Mouse (Mus musculus) left cerebral cortex, postnatal 25 days (tissue): Measurements from ENCODE around the gene Rhbdl3. TPM values are rescaled to one million over a fixed set of nuclear protein-coding genes. Genes with fewer than 3 reads are reported as not detected.
"Not testable (repeated sequence)": the region's sequence is repeated elsewhere in the genome, so short reads cannot be mapped to it uniquely, and the experiment has no call there.

ENCODE experiments used
- DNase-seq, 2 experiments: peaks; one replicate each; pipeline ENCODE4 v3.0.0; 2022; ENCODE audit warnings: low spot score in 2 of 2, mixed read lengths in 1 of 2
- intact Hi-C: fragments of 180-260 bp; cut with DNase I; formaldehyde crosslinking; loops from one replicate; pipeline ENCODE4 v1.15.1; 2025
- total RNA-seq, 2 experiments: library from RNA; stranded (reverse); gene quantifications; 2 replicates each; pipeline ENCODE4 v1.2.3; 2021

The Rhbdl3 gene
- total RNA-seq, 2 experiments from 2014 or later: 28.5 to 29.7 TPM

DNA sequence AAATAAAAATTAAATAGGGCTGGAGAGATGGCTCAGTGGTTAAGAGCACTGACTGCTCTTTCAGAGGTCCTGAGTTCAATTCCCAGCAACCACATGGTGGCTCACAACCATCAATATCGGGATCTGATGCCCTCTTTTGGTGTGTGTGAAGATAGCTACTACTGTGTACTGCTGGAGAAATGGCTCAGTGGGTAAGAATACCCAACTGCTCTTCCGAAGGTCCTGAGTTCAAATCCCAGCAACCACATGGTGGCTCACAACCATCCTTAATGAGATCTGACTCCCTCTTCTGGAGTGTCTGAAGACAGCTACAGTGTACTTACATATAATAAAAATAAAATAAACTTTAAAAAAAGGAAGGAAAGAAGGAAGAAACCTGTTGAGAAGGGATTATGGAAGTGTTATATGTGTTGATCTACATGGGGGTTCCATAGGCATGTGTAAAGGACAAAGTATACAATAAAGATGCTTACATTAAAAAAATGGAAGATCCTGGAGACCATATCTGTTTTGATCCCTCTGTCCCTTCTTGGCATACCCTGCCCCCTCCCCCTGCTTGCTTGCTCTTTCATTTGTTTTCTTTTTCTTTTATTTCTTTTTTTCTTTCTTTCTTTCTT is 77.8 kb downstream of the Rhbdl3 start:
- intact Hi-C loops, DNase-seq: not testable (repeated sequence)

GRCm38 (mm10) chr11:80379184-80379583 is 78.5 kb downstream of the Rhbdl3 start:
- DNase-seq, intact Hi-C loops: not testable (repeated sequence)

- DNase-seq: no peak
- intact Hi-C loops: no loop called here
These were observed 81.9 kb downstream of the Rhbdl3 start for GRCm38 (mm10) chr11:80382626-80383018.

DNA sequence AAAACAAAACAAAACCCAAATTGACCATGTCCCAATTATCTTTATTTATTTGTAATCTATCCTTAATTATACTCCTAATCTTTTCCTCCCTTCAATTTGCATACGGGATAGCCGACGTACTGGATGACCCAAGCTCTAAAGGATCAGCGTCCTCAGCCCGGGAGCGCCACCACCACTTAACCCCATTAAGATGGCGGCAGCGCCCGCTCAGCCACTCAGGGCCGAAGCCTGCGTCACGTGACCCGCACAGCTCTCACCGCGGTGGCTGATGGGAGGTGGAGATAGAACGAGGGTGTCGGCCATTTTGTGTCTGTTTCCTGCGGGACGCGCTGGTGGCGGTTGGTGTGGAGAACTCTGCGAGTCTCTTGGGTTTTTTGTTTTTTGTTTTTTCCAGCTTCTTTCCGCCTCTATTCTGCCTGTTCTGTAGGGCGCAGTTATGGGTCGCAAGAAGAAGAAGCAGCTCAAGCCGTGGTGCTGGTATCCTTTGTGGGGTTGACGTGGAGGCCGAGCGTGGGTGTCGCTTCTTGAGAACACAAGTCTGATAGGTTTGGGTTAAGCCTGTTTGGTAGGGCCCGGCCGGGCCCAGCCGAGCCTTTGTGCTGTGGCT is 82.4 kb downstream of the Rhbdl3 start, which contains the start of gene Zfp207:
Zfp207 (plus strand) TSS at position 261 of the 607 bp plus-strand sequence.
- DNase-seq: peak; percentile 99
- intact Hi-C loops: no loop called here

DNA sequence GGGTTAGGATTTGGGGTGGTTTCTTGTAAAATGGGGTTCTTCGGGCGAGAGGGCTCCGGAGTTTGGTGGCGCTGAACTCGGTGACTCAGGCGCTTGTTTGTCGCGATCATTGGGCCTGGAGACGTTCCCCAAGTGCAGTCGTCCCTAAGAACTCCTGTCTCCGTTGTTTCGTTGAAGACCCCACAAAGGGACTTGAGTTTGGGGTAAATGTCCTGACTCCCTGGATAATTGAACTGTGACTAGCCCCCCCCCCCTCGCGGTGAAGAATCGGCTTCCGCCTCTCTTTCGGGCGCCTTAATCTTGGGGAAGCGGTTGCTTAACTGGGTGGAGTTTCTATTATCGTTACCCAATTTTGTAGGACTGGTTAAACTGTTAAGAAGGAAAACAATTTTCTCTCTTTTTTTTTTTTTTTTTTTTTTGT is 82.9 kb downstream of the Rhbdl3 start:
- no peak for DNase-seq
- intact Hi-C loops: no loop called here

GRCm38 (mm10) chr11:80384461-80384860 is 83.7 kb downstream of the Rhbdl3 start:
- DNase-seq: no peak
- intact Hi-C loops: no loop called here

DNA sequence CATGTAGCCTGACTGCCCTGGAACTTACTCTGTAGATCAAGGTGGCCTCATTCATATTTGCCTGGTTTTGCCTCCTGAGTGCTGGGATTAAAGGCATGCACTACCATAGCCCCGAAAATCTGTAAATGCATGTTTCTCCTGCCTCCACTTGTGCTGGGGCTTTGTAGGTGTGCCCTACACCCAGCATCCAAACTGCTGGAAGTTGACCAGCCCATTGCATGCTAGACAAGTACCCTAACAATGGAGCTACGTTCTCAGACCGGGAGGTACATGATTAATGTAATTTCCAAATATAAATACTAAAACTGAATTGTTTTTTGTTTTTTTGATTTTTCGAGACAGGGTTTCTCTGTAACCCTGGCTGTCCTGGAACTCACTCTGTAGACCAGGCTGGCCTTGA is 84.3 kb downstream of the Rhbdl3 start:
- intact Hi-C loops: no loop called here
- DNase-seq: no peak

DNA sequence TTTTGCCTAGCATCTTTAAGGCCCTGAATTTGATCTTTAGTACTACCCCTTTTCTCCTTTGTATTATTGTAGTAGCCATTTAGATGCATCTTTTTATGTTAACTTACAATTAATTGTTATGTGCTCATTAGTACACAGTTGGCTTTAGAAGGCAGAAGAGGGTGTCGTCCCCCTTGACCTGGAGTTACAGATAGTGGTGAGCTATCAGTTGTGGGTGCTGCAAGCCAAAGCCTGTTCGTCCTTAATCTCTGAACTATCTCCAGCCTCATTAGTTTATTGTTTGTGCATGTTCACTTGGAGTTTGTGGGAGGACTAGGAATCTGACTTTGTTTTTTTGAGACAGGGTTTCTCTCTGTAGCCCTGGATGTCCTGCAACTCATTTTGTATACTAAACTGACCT is 86.1 kb downstream of the Rhbdl3 start:
- no peak for DNase-seq
- intact Hi-C loops: no loop called here

- intact Hi-C loops: no loop called here
- no peak for DNase-seq
These were observed 89.2 kb downstream of the Rhbdl3 start for GRCm38 (mm10) chr11:80389885-80390284.

- intact Hi-C loops: no loop called here
These were observed 90.9 kb downstream of the Rhbdl3 start for GRCm38 (mm10) chr11:80391407-80392120.

DNA sequence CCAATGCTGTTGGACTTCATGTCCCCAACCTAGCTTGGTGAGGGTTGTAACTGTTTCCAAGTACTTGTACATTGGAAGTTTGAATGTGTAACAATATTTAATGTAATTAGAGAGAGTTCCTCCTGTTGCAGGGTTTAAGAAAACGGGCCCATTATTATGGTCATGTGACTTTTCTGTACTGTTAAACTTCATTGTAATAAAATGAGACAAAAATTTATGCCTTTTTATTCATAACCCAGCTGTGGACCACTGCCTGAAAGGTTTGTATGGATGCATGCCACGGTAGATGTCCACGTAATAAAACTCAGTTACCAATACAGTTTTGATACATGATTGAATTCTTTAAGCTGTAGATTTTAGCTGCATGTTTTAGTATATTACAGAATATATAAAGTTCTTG is 95.2 kb downstream of the Rhbdl3 start:
- DNase-seq: no peak
- intact Hi-C loops: loop anchor here (5.0 kb wide), 1 partner anchor 46 kb away; no protein-coding TSS in a partner anchor

More at GRCm38 (mm10) chr11:80391407-80392120, 90.9 kb downstream of the Rhbdl3 start:
- DNase-seq: no peak

DNA sequence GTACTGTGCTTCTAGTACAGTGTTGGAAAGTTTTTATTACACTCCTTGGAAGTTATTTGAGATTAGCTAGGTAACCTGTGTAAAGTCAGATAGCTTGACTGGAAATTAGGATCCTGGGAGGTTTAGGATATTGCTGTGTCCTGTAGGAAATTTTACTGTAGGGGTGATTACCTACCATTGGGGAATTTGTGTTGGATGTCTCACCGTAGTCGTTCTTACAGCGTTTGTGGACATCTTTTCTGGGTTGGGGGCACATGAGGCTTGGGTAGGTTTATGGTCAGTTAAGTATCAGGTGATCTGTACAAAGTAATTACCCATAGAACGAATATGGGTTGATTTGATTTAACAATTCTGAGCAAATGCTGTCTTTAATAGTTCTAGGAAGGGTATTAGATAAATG is 95.9 kb downstream of the Rhbdl3 start:
- intact Hi-C loops: loop anchor here (5.0 kb wide), 1 partner anchor 46 kb away; no protein-coding TSS in a partner anchor
- DNase-seq: no peak

Other genes with a start within 250 kb of the Rhbdl3 start
- 10 to 100 TPM; 12.2 to 13.4 TPM for gene Crlf3, start 219.9 kb upstream of the Rhbdl3 start, total RNA-seq
- gene Atad5, start 211.5 kb upstream of the Rhbdl3 start, total RNA-seq: 1 to 10 TPM; 2.7 to 3.3 TPM
- gene Tefm, start 158.7 kb upstream of the Rhbdl3 start, total RNA-seq: 10 to 100 TPM in 1 of 2 experiments, 1 to 10 TPM in 1; 9.4 to 10.0 TPM
- gene Adap2, start 146.8 kb upstream of the Rhbdl3 start, total RNA-seq: 1 to 10 TPM; 6.9 to 7.8 TPM
- gene Rnf135, start 117.1 kb upstream of the Rhbdl3 start, total RNA-seq: 1 to 10 TPM; 3.4 to 4.1 TPM
- 10 to 100 TPM; 72.9 to 76.9 TPM for gene Rhot1, start 91.9 kb upstream of the Rhbdl3 start, total RNA-seq
- 10 to 100 TPM; 46.8 to 50.1 TPM for gene 5730455P16Rik, start 77.1 kb downstream of the Rhbdl3 start, total RNA-seq
- gene Zfp207, start 82.4 kb downstream of the Rhbdl3 start, total RNA-seq: 100 to 1,000 TPM; 132 to 142 TPM
- 100 to 1,000 TPM in 1 of 2 experiments, 10 to 100 TPM in 1; 93.5 to 110 TPM for gene Psmd11, start 127.7 kb downstream of the Rhbdl3 start, total RNA-seq
- gene Cdk5r1, start 176.1 kb downstream of the Rhbdl3 start, total RNA-seq: 100 to 1,000 TPM; 339 to 344 TPM